Mouse (Mus musculus): ENCODE results near the gene Aldh16a1. TPM values are rescaled to one million over a fixed set of nuclear protein-coding genes. Genes with fewer than 3 reads are reported as not detected.
"Not testable (repeated sequence)": the region's sequence is repeated elsewhere in the genome, so short reads cannot be mapped to it uniquely, and the experiment has no call there.

Aldh16a1 gene
- polyA plus RNA-seq, 2 experiments, result 17.9 to 23.1 TPM

DNA sequence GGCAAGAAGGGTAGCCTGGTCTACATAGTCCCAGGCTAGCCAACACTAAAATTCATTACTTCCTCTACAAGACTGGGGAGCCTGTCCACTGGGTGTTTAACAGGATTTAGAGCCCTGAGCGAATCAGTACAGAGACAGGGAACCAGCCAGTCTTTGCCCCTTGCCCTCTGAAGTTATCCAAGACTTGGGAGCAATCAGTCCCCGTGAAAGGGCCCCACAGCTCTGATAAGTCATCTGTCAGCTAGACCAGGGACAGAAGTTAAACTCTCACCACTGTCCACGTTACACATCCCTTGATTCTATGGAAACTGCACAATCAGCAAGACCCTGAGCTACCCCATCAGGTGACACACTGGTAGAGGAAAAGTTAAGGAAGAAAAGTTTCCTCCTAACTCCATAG is 41.9 kb downstream of the Aldh16a1 start:
- 28% methylated on average over 3 of the region's 3 CpGs for WGBS (ENCODE audit: insufficient replicate concordance)
- no peak for ATAC-seq (ENCODE audit: insufficient read depth)
- TF ChIP-seq EP300 (IDR thresholded peaks at IDR 0.05; ENCODE audit: low read depth) (no peak), CTCF (IDR thresholded peaks at IDR 0.05; ENCODE audit: low read depth) (no peak)
- H3K27ac ChIP-seq, result no peak overlapping the region
- H3K9me3 ChIP-seq (ENCODE audit: control insufficient read depth, low read length), result no peaks in the 10 kb centered on the region
- DNase-seq (ENCODE audit: low read depth in 3 of 3, low spot score in 3 of 3), result no peak
- H3K9ac ChIP-seq (replicated peaks), result no peak overlapping the region
- no peaks in the 10 kb centered on the region for H3K27me3 ChIP-seq (ENCODE audit: control insufficient read depth, insufficient read depth, low read length)
- no peaks in the 10 kb centered on the region for H3K36me3 ChIP-seq (replicated peaks; ENCODE audit: control insufficient read depth, insufficient read depth, low read depth)
- peaks cover 7 to 18% of the 10 kb centered on the region in 2 experiments for H3K4me1 ChIP-seq (replicated peaks; ENCODE audit: control insufficient read depth in 2 of 2, insufficient read depth in 2 of 2, low read length in 1 of 2)
- H3K4me2 ChIP-seq (ENCODE audit: low read depth), result no peak overlapping the region
- H3K4me3 ChIP-seq (ENCODE audit: insufficient read depth in 1 of 2, low read depth in 2 of 2, low read length in 2 of 2), result no peak overlapping the region

DNA sequence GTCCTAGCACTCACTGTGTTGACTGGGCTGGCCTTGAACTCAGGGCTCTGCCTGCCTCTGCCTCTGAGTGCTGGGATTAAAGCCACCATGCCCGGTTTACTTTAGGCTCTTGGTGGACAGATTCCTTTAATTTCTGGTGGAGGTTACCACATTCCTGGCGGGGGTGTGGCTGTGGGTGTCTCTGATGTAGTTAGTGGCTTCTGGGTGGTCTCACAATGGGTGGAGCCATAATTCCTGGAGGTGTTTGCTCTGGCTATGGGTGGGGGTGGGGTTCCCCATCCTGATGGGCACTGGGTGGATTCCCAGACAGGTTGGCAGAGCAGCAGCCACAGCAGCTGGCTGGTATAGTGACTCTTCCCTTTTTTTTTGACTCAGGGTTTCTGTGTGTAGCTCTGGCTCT is 42.4 kb downstream of the Aldh16a1 start:
- TF ChIP-seq CTCF (IDR thresholded peaks at IDR 0.05; ENCODE audit: low read depth) (no peak), EP300 (IDR thresholded peaks at IDR 0.05; ENCODE audit: low read depth) (no peak)
- Histone ChIP-seq H3K4me3 (ENCODE audit: insufficient read depth in 1 of 2, low read depth in 2 of 2, low read length in 2 of 2) (no peak overlapping the region), H3K9ac (replicated peaks) (no peak overlapping the region), H3K27me3 (ENCODE audit: control insufficient read depth, insufficient read depth, low read length) (no peaks in the 10 kb centered on the region), H3K27ac (no peak overlapping the region), H3K4me1 (replicated peaks; ENCODE audit: control insufficient read depth in 2 of 2, insufficient read depth in 2 of 2, low read length in 1 of 2) (peaks cover 7 to 18% of the 10 kb centered on the region in 2 experiments), H3K9me3 (ENCODE audit: control insufficient read depth, low read length) (no peaks in the 10 kb centered on the region), H3K4me2 (ENCODE audit: low read depth) (no peak overlapping the region), H3K36me3 (replicated peaks; ENCODE audit: control insufficient read depth, insufficient read depth, low read depth) (no peaks in the 10 kb centered on the region)
- ATAC-seq (ENCODE audit: insufficient read depth) (no peak), DNase-seq (ENCODE audit: low read depth in 3 of 3, low spot score in 3 of 3) (no peak)
- 62% methylated on average over 2 of the region's 2 CpGs for WGBS (ENCODE audit: insufficient replicate concordance)

GRCm38 (mm10) chr7:45110089-45110488 is 44.3 kb downstream of the Aldh16a1 start:
- WGBS (ENCODE audit: insufficient replicate concordance), result 70% methylated on average over 4 of the region's 4 CpGs
- not testable (repeated sequence) for H3K27ac ChIP-seq; DNase-seq (ENCODE audit: low read depth in 3 of 3, low spot score in 3 of 3)

DNA sequence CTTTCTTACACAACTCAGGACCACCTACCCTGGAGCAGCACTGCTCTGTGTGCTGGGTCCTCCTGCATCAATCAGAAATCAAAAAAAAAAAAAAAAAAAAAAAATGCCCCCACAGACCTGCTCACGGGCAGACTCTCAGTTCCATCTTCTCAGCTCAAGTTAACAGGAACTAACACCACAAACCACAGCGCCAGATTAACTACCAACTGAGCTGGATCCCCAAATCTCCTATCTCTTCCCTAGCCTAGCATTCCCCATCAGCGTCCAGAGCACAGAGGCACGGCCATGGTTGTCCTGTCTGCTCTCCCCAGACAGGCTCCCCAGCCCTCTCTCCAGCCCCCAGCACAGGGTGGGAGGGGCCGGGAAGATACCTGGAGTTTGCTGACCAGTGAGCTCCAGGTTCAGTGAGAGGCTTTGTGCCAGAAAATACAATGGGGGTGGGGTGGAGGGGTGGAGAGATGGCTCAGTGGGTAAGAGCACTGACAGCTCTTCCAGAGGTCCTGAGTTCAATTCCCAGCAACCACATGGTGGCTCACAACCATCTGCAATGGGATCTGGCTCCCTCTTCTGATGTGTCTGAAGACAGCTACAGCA is 47.2 kb downstream of the Aldh16a1 start:
- H3K36me3 ChIP-seq (replicated peaks; ENCODE audit: control insufficient read depth, insufficient read depth, low read depth), result no peaks in the 10 kb centered on the region
- ATAC-seq (ENCODE audit: insufficient read depth) (no peak), DNase-seq (ENCODE audit: low read depth in 3 of 3, low spot score in 3 of 3) (no peak)
- H3K9ac ChIP-seq (replicated peaks), result no peak overlapping the region
- TF ChIP-seq EP300 (IDR thresholded peaks at IDR 0.05; ENCODE audit: low read depth), result no peak
- TF ChIP-seq CTCF (IDR thresholded peaks at IDR 0.05; ENCODE audit: low read depth), result no peak
- H3K27me3 ChIP-seq (ENCODE audit: control insufficient read depth, insufficient read depth, low read length), result no peaks in the 10 kb centered on the region
- no peak overlapping the region for H3K27ac ChIP-seq
- H3K4me1 ChIP-seq (replicated peaks; ENCODE audit: control insufficient read depth in 2 of 2, insufficient read depth in 2 of 2, low read length in 1 of 2), result peaks cover 0 to 5% of the 10 kb centered on the region in 2 experiments; a peak in 2 of 4 replicates
- no peak overlapping the region for H3K4me3 ChIP-seq (ENCODE audit: insufficient read depth in 1 of 2, low read depth in 2 of 2, low read length in 2 of 2)
- 14% methylated on average over 5 of the region's 5 CpGs for WGBS (ENCODE audit: insufficient replicate concordance)
- no peak overlapping the region for H3K4me2 ChIP-seq (ENCODE audit: low read depth)
- no peaks in the 10 kb centered on the region for H3K9me3 ChIP-seq (ENCODE audit: control insufficient read depth, low read length)

More at GRCm38 (mm10) chr7:45110089-45110488, 44.3 kb downstream of the Aldh16a1 start:
- not testable (repeated sequence) for H3K9me3 ChIP-seq (ENCODE audit: control insufficient read depth, low read length); H3K4me2 ChIP-seq (ENCODE audit: low read depth); H3K36me3 ChIP-seq (replicated peaks; ENCODE audit: control insufficient read depth, insufficient read depth, low read depth); H3K27me3 ChIP-seq (ENCODE audit: control insufficient read depth, insufficient read depth, low read length); ATAC-seq (ENCODE audit: insufficient read depth); H3K4me3 ChIP-seq (ENCODE audit: insufficient read depth in 1 of 2, low read depth in 2 of 2, low read length in 2 of 2); H3K9ac ChIP-seq (replicated peaks)
- peaks cover 7 to 18% of the 10 kb centered on the region in 2 experiments for H3K4me1 ChIP-seq (replicated peaks; ENCODE audit: control insufficient read depth in 2 of 2, insufficient read depth in 2 of 2, low read length in 1 of 2)

GRCm38 (mm10) chr7:45106441-45106840 is 47.9 kb downstream of the Aldh16a1 start:
- Histone ChIP-seq H3K9me3 (ENCODE audit: control insufficient read depth, low read length) (no peaks in the 10 kb centered on the region), H3K4me3 (ENCODE audit: insufficient read depth in 1 of 2, low read depth in 2 of 2, low read length in 2 of 2) (no peak overlapping the region), H3K4me1 (replicated peaks; ENCODE audit: control insufficient read depth in 2 of 2, insufficient read depth in 2 of 2, low read length in 1 of 2) (peaks cover 0 to 5% of the 10 kb centered on the region in 2 experiments; a peak in 2 of 4 replicates), H3K36me3 (replicated peaks; ENCODE audit: control insufficient read depth, insufficient read depth, low read depth) (no peaks in the 10 kb centered on the region), H3K9ac (replicated peaks) (no peak overlapping the region), H3K27ac (no peak overlapping the region), H3K27me3 (ENCODE audit: control insufficient read depth, insufficient read depth, low read length) (no peaks in the 10 kb centered on the region), H3K4me2 (ENCODE audit: low read depth) (no peak overlapping the region)
- 57% methylated on average over 6 of the region's 6 CpGs for WGBS (ENCODE audit: insufficient replicate concordance)
- TF ChIP-seq EP300 (IDR thresholded peaks at IDR 0.05; ENCODE audit: low read depth) (no peak), CTCF (IDR thresholded peaks at IDR 0.05; ENCODE audit: low read depth) (no peak)
- no peak for DNase-seq (ENCODE audit: low read depth in 3 of 3, low spot score in 3 of 3)
- ATAC-seq (ENCODE audit: insufficient read depth), result no peak
